Mouse (Mus musculus): ENCODE results near the gene Sh3pxd2b. TPM values are rescaled to one million over a fixed set of nuclear protein-coding genes. Genes with fewer than 3 reads are reported as not detected.

The Sh3pxd2b gene
- polyA plus RNA-seq, 1 experiment from 2014 or later: 25.5 TPM

GRCm38 (mm10) chr11:32361774-32362173, 14.2 kb downstream of the Sh3pxd2b start:
- no peaks in the 10 kb centered on the region for H3K9me3 ChIP-seq (ENCODE audit: control insufficient read depth, low read length)
- no peak overlapping the region for H3K4me2 ChIP-seq (ENCODE audit: low read depth, severe bottlenecking)
- no peak overlapping the region for H3K9ac ChIP-seq (ENCODE audit: low read length)
- no peaks in the 10 kb centered on the region for H3K36me3 ChIP-seq (ENCODE audit: control insufficient read depth, insufficient read depth, low read length)
- H3K4me1 ChIP-seq (ENCODE audit: control insufficient read depth, insufficient read depth, low read length): peaks cover 13% of the 10 kb centered on the region; the same call in 1 of the 2 replicates
- DNase-seq (ENCODE audit: low spot score) (no peak), ATAC-seq (ENCODE audit: insufficient number of reproducible peaks, low FRiP score, low TSS enrichment, low read depth) (no peak)
- H3K27ac ChIP-seq (replicated peaks; ENCODE audit: low read depth, low read length): no peak overlapping the region
- H3K27me3 ChIP-seq (ENCODE audit: control insufficient read depth, insufficient read depth, low read length): no peaks in the 10 kb centered on the region
- whole genome bisulfite sequencing: 90% methylated on average over 9 of the region's 9 CpGs
- H3K4me3 ChIP-seq (ENCODE audit: low read depth, low read length): no peak overlapping the region

DNA sequence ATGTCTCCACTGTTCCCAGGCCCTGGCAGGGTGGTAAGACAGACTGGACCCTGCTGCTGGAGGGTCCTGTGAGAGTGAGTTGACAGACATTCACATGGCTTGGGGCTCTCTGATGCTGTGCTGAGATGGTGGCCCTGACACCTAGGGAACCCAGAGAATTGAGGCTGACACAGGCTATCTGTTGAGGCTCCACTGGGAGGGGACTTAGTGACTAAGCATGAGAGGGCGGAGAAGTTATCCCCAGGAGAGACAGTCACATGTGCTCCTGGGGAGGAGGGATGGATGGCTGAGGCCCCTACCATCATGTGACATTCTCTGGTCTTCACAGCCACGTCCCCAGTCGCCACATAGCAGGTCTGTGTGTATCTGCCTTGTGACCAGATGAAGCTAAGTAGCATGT, 15.6 kb downstream of the Sh3pxd2b start:
- no peak overlapping the region for H3K27ac ChIP-seq (replicated peaks; ENCODE audit: low read depth, low read length)
- H3K4me2 ChIP-seq (ENCODE audit: low read depth, severe bottlenecking): no peak overlapping the region
- DNase-seq (ENCODE audit: low spot score) (no peak), ATAC-seq (ENCODE audit: insufficient number of reproducible peaks, low FRiP score, low TSS enrichment, low read depth) (no peak)
- no peak overlapping the region for H3K9ac ChIP-seq (ENCODE audit: low read length)
- no peaks in the 10 kb centered on the region; the same call in 1 of the 2 replicates for H3K36me3 ChIP-seq (ENCODE audit: control insufficient read depth, insufficient read depth, low read length)
- H3K4me1 ChIP-seq (ENCODE audit: control insufficient read depth, insufficient read depth, low read length): peaks cover 13% of the 10 kb centered on the region; the same call in 1 of the 2 replicates
- no peak overlapping the region for H3K4me3 ChIP-seq (ENCODE audit: low read depth, low read length)
- 86% methylated on average over 3 of the region's 3 CpGs for WGBS
- H3K9me3 ChIP-seq (ENCODE audit: control insufficient read depth, low read length): no peaks in the 10 kb centered on the region
- H3K27me3 ChIP-seq (ENCODE audit: control insufficient read depth, insufficient read depth, low read length): no peaks in the 10 kb centered on the region

DNA sequence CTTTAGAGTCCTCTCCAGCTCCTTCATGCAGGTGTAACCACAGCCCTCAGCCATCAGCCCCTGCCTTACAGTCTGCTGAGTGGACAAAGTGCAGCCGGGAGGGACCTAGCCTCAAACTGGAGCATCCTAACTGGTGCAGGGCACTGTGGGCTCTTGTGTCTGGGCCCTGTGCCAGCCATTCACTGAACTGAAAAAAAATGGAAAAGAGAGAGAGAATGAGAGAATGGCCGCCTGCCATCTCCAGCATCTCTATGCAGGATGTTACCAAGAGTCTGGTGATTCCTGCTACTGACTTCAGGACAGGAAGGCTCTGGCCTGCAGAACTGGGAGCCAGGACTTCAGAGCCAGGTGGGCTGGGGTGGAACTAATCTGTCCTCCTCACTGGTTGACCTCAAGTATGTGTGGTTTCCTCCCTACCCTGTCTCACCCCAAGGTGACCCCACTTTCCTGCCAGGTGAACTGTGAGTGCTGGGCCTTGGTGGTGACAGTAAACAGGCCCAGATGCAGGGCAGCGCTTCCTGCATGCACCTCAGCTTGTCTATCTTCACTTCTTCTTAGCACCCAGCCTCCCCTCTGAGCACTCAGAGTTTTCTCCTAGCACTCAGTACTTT, 16.1 kb downstream of the Sh3pxd2b start:
- Histone ChIP-seq H3K9ac (ENCODE audit: low read length) (no peak overlapping the region), H3K27me3 (ENCODE audit: control insufficient read depth, insufficient read depth, low read length) (no peaks in the 10 kb centered on the region), H3K4me1 (ENCODE audit: control insufficient read depth, insufficient read depth, low read length) (peaks cover 13% of the 10 kb centered on the region; the same call in 1 of the 2 replicates), H3K27ac (replicated peaks; ENCODE audit: low read depth, low read length) (no peak overlapping the region), H3K4me2 (ENCODE audit: low read depth, severe bottlenecking) (no peak overlapping the region), H3K36me3 (ENCODE audit: control insufficient read depth, insufficient read depth, low read length) (no peaks in the 10 kb centered on the region; the same call in 1 of the 2 replicates), H3K9me3 (ENCODE audit: control insufficient read depth, low read length) (no peaks in the 10 kb centered on the region), H3K4me3 (ENCODE audit: low read depth, low read length) (no peak overlapping the region)
- DNase-seq (ENCODE audit: low spot score) (peak; percentile 44), ATAC-seq (ENCODE audit: insufficient number of reproducible peaks, low FRiP score, low TSS enrichment, low read depth) (0 out of 2 replicates have a peak, but pooled peaks have one; percentile 36)
- WGBS: 73% methylated on average over 3 of the region's 3 CpGs

GRCm38 (mm10) chr11:32364375-32364774, 16.8 kb downstream of the Sh3pxd2b start:
- Histone ChIP-seq H3K4me1 (ENCODE audit: control insufficient read depth, insufficient read depth, low read length) (peaks cover 13% of the 10 kb centered on the region; the same call in 1 of the 2 replicates), H3K36me3 (ENCODE audit: control insufficient read depth, insufficient read depth, low read length) (no peaks in the 10 kb centered on the region; the same call in 1 of the 2 replicates), H3K4me2 (ENCODE audit: low read depth, severe bottlenecking) (no peak overlapping the region), H3K9ac (ENCODE audit: low read length) (no peak overlapping the region), H3K27me3 (ENCODE audit: control insufficient read depth, insufficient read depth, low read length) (no peaks in the 10 kb centered on the region), H3K4me3 (ENCODE audit: low read depth, low read length) (no peak overlapping the region), H3K9me3 (ENCODE audit: control insufficient read depth, low read length) (no peaks in the 10 kb centered on the region), H3K27ac (replicated peaks; ENCODE audit: low read depth, low read length) (no peak overlapping the region)
- DNase-seq (ENCODE audit: low spot score) (peak; percentile 59), ATAC-seq (ENCODE audit: insufficient number of reproducible peaks, low FRiP score, low TSS enrichment, low read depth) (peak; percentile 41; the same call in 1 of the 2 replicates)
- 46% methylated on average over 7 of the region's 7 CpGs for WGBS

DNA sequence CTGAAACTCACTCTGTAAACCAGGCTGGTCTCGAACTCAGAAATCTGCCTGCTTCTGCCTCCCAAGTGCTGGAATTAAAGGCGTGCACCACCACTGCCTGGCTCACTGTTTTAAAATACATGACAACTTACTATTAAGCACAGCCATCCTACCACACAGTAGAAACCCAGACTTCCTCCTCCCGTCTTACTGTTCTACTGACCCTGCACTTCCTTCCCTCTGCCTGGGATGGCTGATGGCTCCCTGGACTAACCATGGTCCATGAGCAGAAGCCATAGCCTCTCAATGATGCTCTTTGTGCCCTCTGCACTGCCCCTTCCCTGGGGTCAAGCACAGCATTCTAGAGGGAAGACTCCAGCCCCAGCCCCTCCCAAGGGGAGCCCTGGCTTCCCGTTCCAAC, 17.9 kb downstream of the Sh3pxd2b start:
- H3K36me3 ChIP-seq (ENCODE audit: control insufficient read depth, insufficient read depth, low read length): no peaks in the 10 kb centered on the region; the same call in 1 of the 2 replicates
- no peak overlapping the region for H3K4me3 ChIP-seq (ENCODE audit: low read depth, low read length)
- H3K27ac ChIP-seq (replicated peaks; ENCODE audit: low read depth, low read length): no peak overlapping the region
- peaks cover 13% of the 10 kb centered on the region; the same call in 1 of the 2 replicates for H3K4me1 ChIP-seq (ENCODE audit: control insufficient read depth, insufficient read depth, low read length)
- no peak for ATAC-seq (ENCODE audit: insufficient number of reproducible peaks, low FRiP score, low TSS enrichment, low read depth)
- H3K9ac ChIP-seq (ENCODE audit: low read length): no peak overlapping the region
- H3K9me3 ChIP-seq (ENCODE audit: control insufficient read depth, low read length): no peaks in the 10 kb centered on the region
- H3K4me2 ChIP-seq (ENCODE audit: low read depth, severe bottlenecking): no peak overlapping the region
- DNase-seq (ENCODE audit: low spot score): no peak
- 78% methylated on average over 4 of the region's 4 CpGs for WGBS
- no peaks in the 10 kb centered on the region for H3K27me3 ChIP-seq (ENCODE audit: control insufficient read depth, insufficient read depth, low read length)

DNA sequence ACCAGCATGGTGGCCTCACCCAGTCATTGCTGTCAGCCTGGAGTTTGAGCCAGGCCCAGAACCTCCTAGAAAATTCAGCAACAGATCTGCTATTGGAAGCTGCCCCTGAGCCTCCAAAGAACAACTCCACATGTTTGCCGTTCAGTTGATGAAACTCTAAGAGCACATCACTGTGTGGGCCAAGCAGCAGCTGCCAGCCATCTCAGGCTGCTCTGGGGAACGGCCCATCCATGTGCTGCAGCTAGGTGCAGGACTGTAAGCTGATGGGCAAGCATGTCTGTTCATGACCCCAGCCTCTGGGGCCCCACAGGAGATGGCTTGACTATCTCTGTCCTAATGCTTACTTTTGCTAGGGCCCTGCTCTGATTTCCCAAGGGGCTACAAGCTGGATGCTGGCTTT, 19.4 kb downstream of the Sh3pxd2b start:
- Histone ChIP-seq H3K36me3 (ENCODE audit: control insufficient read depth, insufficient read depth, low read length) (peaks cover 2% of the 10 kb centered on the region; the same call in 1 of the 2 replicates), H3K4me2 (ENCODE audit: low read depth, severe bottlenecking) (no peak overlapping the region), H3K9ac (ENCODE audit: low read length) (no peak overlapping the region), H3K4me3 (ENCODE audit: low read depth, low read length) (no peak overlapping the region), H3K27me3 (ENCODE audit: control insufficient read depth, insufficient read depth, low read length) (no peaks in the 10 kb centered on the region), H3K27ac (replicated peaks; ENCODE audit: low read depth, low read length) (no peak overlapping the region), H3K4me1 (ENCODE audit: control insufficient read depth, insufficient read depth, low read length) (peaks cover 13% of the 10 kb centered on the region; the same call in 1 of the 2 replicates), H3K9me3 (ENCODE audit: control insufficient read depth, low read length) (no peaks in the 10 kb centered on the region)
- DNase-seq (ENCODE audit: low spot score) (no peak), ATAC-seq (ENCODE audit: insufficient number of reproducible peaks, low FRiP score, low TSS enrichment, low read depth) (no peak)
- WGBS: 83% methylated on average over 2 of the region's 2 CpGs

- Histone ChIP-seq H3K9me3 (ENCODE audit: control insufficient read depth, low read length) (no peaks in the 10 kb centered on the region), H3K27me3 (ENCODE audit: control insufficient read depth, insufficient read depth, low read length) (no peaks in the 10 kb centered on the region), H3K4me3 (ENCODE audit: low read depth, low read length) (no peak overlapping the region), H3K27ac (replicated peaks; ENCODE audit: low read depth, low read length) (no peak overlapping the region), H3K4me1 (ENCODE audit: control insufficient read depth, insufficient read depth, low read length) (peaks cover 4% of the 10 kb centered on the region; the same call in 1 of the 2 replicates), H3K9ac (ENCODE audit: low read length) (no peak overlapping the region), H3K36me3 (ENCODE audit: control insufficient read depth, insufficient read depth, low read length) (peaks cover 2% of the 10 kb centered on the region; the same call in 1 of the 2 replicates), H3K4me2 (ENCODE audit: low read depth, severe bottlenecking) (no peak overlapping the region)
- 90% methylated on average over 3 of the region's 3 CpGs for WGBS
- ATAC-seq (ENCODE audit: insufficient number of reproducible peaks, low FRiP score, low TSS enrichment, low read depth) (no peak), DNase-seq (ENCODE audit: low spot score) (no peak)
These were observed 21.4 kb downstream of the Sh3pxd2b start for GRCm38 (mm10) chr11:32368986-32369385.

- H3K27ac ChIP-seq (replicated peaks; ENCODE audit: low read depth, low read length): no peak overlapping the region
- peaks cover 5% of the 10 kb centered on the region for H3K36me3 ChIP-seq (ENCODE audit: control insufficient read depth, insufficient read depth, low read length)
- no peaks in the 10 kb centered on the region for H3K27me3 ChIP-seq (ENCODE audit: control insufficient read depth, insufficient read depth, low read length)
- H3K4me2 ChIP-seq (ENCODE audit: low read depth, severe bottlenecking): no peak overlapping the region
- DNase-seq (ENCODE audit: low spot score): no peak
- no peaks in the 10 kb centered on the region for H3K4me1 ChIP-seq (ENCODE audit: control insufficient read depth, insufficient read depth, low read length)
- H3K9ac ChIP-seq (ENCODE audit: low read length): no peak overlapping the region
- no peak for ATAC-seq (ENCODE audit: insufficient number of reproducible peaks, low FRiP score, low TSS enrichment, low read depth)
- no peaks in the 10 kb centered on the region for H3K9me3 ChIP-seq (ENCODE audit: control insufficient read depth, low read length)
- WGBS: 88% methylated on average over 1 of the region's 1 CpGs
- H3K4me3 ChIP-seq (ENCODE audit: low read depth, low read length): no peak overlapping the region
These were observed 23.3 kb downstream of the Sh3pxd2b start for GRCm38 (mm10) chr11:32370881-32371280.

All from limb, embryonic 11.5 days (tissue).